Mouse (Mus musculus): ENCODE data around the gene Dock6.

The Dock6 gene

DNA sequence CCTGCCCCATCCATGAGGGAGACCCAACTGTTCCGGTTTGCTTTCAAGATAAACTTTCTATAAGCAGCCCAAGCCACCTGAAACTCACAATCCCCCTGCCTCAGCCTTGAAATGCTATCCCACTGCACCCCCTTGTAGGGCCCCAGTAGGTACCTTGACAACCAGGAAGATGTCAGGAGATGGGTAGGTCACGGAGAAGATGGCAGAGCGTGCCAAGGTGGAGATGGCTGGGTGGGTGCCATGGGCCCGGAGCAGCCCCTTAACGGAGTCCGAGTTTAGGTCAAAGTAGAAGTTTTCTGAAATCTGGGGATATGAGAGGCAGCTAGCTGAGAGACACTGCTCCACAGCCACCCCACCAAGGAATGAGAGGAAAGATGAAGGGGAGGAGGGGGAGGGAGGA lies 11.1 kb downstream of the Dock6 start:
- H3K27me3 ChIP-seq (ENCODE audit: insufficient read depth, low read length), result no peaks in the 10 kb centered on the region
- H3K4me1 ChIP-seq (replicated peaks; ENCODE audit: low read depth, low read length), result peaks cover 93% of the 10 kb centered on the region
- 0 out of 2 replicates have a peak overlapping the region, but pooled peaks have one; percentile 46 for H3K4me3 ChIP-seq (replicated peaks; ENCODE audit: low read length)
- no peaks in the 10 kb centered on the region for H3K9me3 ChIP-seq (ENCODE audit: low read length)
- TF ChIP-seq NANOG (IDR thresholded peaks at IDR 0.05; ENCODE audit: borderline replicate concordance, low read length) (no peak), CTCF (conservative IDR thresholded peaks at IDR 0.05; ENCODE audit: low read length) (no peak), POU5F1 (IDR thresholded peaks at IDR 0.05; ENCODE audit: borderline replicate concordance, low read length) (no peak)
- peaks cover 99% of the 10 kb centered on the region for H3K36me3 ChIP-seq (ENCODE audit: insufficient read depth, low read length)

DNA sequence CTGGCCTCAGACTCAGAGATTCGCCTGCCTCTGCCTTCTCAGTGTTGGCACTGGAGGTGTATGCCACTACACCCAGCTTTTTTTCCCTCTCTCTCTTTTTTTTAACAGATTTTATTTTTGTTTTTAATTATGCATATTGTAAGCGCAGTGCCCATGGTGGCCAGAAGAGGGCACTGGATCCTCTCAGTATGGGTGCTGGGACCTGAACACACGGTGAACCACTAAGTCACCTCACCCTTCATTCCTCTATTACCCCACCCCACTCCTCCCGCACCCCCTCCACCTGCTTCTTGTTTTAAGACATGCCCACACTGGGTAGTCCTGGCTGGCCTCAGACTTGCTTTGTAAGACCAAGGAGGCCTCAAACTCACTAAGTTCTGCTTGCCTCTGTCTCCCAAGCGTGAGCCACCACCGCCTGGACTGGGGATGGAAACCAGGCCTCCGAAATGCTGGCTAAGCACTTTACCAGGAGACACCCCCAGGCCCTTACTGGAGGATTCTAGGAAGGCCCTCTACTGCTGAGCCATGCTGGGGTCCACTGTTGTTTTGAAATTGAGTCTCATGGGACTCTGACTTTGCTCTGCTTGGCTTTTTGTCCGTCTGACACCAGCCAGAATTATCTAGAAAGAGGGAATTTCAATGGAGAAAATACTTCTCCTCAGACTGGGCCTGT lies 12.2 kb downstream of the Dock6 start:
- H3K4me3 ChIP-seq (replicated peaks; ENCODE audit: low read length), result peak overlapping the region; percentile 61
- H3K27me3 ChIP-seq (ENCODE audit: insufficient read depth, low read length), result no peaks in the 10 kb centered on the region
- no peaks in the 10 kb centered on the region for H3K9me3 ChIP-seq (ENCODE audit: low read length)
- H3K4me1 ChIP-seq (replicated peaks; ENCODE audit: low read depth, low read length), result peaks cover 92% of the 10 kb centered on the region
- no peak for TF ChIP-seq NANOG (IDR thresholded peaks at IDR 0.05; ENCODE audit: borderline replicate concordance, low read length)
- TF ChIP-seq CTCF (conservative IDR thresholded peaks at IDR 0.05; ENCODE audit: low read length), result peak; percentile 71
- peaks cover 99% of the 10 kb centered on the region for H3K36me3 ChIP-seq (ENCODE audit: insufficient read depth, low read length)

DNA sequence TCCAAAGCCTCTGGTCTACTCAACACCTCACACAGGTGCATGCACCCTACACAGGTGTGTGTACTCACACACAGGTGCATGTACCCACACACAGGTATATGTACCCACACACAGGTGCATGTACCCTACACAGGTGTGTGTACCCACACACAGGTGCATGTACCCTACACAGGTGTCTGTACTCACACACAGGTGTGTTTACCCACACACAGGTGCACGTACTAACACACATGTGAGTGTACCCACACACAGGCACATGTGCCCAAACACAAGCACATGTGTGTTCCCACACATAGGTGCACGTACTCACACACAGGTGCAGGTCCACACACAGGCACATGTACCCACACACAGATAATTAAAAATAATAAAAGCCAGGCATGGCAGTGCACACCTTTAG lies 14.7 kb downstream of the Dock6 start:
- Histone ChIP-seq H3K9me3 (ENCODE audit: low read length) (no peaks in the 10 kb centered on the region), H3K4me3 (replicated peaks; ENCODE audit: low read length) (no peak overlapping the region), H3K36me3 (ENCODE audit: insufficient read depth, low read length) (peaks cover 99% of the 10 kb centered on the region), H3K27me3 (ENCODE audit: insufficient read depth, low read length) (no peaks in the 10 kb centered on the region), H3K4me1 (replicated peaks; ENCODE audit: low read depth, low read length) (peaks cover 93% of the 10 kb centered on the region)
- TF ChIP-seq CTCF (conservative IDR thresholded peaks at IDR 0.05; ENCODE audit: low read length), result no peak
- TF ChIP-seq NANOG (IDR thresholded peaks at IDR 0.05; ENCODE audit: borderline replicate concordance, low read length), result no peak
- TF ChIP-seq POU5F1 (IDR thresholded peaks at IDR 0.05; ENCODE audit: borderline replicate concordance, low read length), result no peak

DNA sequence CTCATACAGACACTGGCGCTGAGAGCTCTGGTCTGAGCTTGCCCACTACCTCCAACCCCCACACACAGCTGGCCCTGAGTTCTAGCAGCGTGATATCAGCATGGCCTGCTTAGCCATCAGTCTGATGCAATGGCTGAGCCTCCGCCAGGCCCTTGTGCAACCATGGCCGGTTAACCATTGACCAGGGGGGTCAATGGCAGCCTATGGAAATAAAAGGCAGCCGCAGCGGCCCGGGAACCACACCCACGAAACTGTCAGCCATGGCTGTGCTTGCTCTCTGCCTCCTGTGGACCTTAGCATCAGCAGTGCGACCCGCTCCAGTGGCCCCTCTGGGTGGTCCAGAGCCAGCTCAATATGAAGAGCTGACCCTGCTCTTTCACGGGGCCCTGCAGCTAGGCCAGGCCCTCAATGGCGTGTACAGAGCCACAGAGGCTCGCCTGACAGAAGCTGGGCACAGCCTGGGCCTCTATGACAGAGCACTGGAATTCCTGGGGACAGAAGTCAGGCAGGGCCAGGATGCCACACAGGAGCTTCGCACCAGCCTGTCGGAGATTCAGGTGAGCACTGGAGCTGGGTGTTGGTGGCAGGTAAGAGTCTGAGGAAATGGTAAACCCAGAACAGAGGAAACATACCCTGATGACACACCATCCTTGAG lies 17.1 kb downstream of the Dock6 start, which contains the start of gene Angptl8:
Gene Angptl8 (plus strand): TSS at position 253 of the 655 bp plus-strand sequence.
- H3K36me3 ChIP-seq (ENCODE audit: insufficient read depth, low read length), result peaks cover 99% of the 10 kb centered on the region
- TF ChIP-seq NANOG (IDR thresholded peaks at IDR 0.05; ENCODE audit: borderline replicate concordance, low read length) (no peak), CTCF (conservative IDR thresholded peaks at IDR 0.05; ENCODE audit: low read length) (no peak), POU5F1 (IDR thresholded peaks at IDR 0.05; ENCODE audit: borderline replicate concordance, low read length) (no peak)
- no peaks in the 10 kb centered on the region for H3K9me3 ChIP-seq (ENCODE audit: low read length)
- peaks cover 94% of the 10 kb centered on the region for H3K4me1 ChIP-seq (replicated peaks; ENCODE audit: low read depth, low read length)
- H3K4me3 ChIP-seq (replicated peaks; ENCODE audit: low read length), result peak within 1 kb of the TSS; percentile 26
- H3K27me3 ChIP-seq (ENCODE audit: insufficient read depth, low read length), result no peaks in the 10 kb centered on the region

DNA sequence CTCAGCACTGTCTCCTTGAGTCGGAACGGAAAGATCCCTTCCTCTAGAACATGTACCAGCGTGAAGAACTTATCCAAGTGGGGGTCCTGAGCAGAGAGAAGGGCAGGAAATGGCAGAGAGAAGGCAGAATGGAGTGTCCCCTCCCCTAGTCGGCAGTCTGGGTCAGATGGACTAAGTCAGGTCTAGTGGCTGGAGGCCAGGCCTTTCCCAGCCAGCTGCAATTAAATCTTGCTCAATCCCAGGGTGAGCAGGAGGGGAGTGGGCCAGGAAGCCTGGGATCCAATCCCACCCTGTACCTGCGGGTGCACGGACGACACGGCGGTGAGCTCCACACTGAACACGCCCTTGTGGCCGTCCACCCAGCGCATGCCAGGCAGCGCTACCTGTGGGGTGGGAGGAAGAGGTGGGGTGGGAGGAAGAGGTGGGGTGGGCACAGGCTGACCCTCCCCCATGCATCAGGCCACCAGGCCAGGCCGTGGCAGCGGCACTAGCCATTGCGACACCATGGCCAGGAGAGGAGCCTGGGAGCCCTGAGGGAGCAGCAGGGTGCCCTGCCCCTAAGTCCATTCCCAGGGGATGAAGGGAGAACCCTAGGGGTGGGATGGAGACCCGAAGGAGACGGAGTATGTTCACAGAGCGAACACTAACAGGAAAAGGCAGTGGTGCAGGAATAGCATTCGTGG lies 20.7 kb downstream of the Dock6 start:
- peaks cover 100% of the 10 kb centered on the region for H3K36me3 ChIP-seq (ENCODE audit: insufficient read depth, low read length)
- no peaks in the 10 kb centered on the region for H3K9me3 ChIP-seq (ENCODE audit: low read length)
- H3K27me3 ChIP-seq (ENCODE audit: insufficient read depth, low read length), result no peaks in the 10 kb centered on the region
- H3K4me3 ChIP-seq (replicated peaks; ENCODE audit: low read length), result no peak overlapping the region
- H3K4me1 ChIP-seq (replicated peaks; ENCODE audit: low read depth, low read length), result peaks cover 92% of the 10 kb centered on the region
- TF ChIP-seq NANOG (IDR thresholded peaks at IDR 0.05; ENCODE audit: borderline replicate concordance, low read length) (no peak), CTCF (conservative IDR thresholded peaks at IDR 0.05; ENCODE audit: low read length) (no peak), POU5F1 (IDR thresholded peaks at IDR 0.05; ENCODE audit: borderline replicate concordance, low read length) (no peak)

DNA sequence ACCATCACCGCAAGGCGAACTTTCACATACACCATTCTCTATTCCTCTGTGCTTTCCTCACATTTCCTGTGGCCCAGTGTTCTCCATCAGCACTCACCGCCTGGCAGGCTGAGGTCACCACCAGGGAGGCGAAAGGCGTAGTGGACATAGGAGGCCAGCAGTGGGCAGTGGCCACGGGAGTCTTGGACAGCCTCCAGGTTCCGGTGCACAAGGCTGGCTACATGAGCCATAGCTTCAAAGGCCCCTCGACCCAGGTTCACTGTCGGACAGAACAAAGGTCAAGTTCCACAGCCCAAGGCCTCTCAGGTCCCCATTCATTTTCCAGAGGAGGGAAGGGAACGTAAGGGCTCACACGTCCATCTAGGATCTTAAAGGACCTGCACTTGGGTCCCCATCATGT lies 21.5 kb downstream of the Dock6 start:
- peaks cover 93% of the 10 kb centered on the region for H3K4me1 ChIP-seq (replicated peaks; ENCODE audit: low read depth, low read length)
- H3K9me3 ChIP-seq (ENCODE audit: low read length), result no peaks in the 10 kb centered on the region
- H3K4me3 ChIP-seq (replicated peaks; ENCODE audit: low read length), result no peak overlapping the region
- H3K27me3 ChIP-seq (ENCODE audit: insufficient read depth, low read length), result no peaks in the 10 kb centered on the region
- TF ChIP-seq POU5F1 (IDR thresholded peaks at IDR 0.05; ENCODE audit: borderline replicate concordance, low read length) (no peak), NANOG (IDR thresholded peaks at IDR 0.05; ENCODE audit: borderline replicate concordance, low read length) (no peak), CTCF (conservative IDR thresholded peaks at IDR 0.05; ENCODE audit: low read length) (no peak)
- H3K36me3 ChIP-seq (ENCODE audit: insufficient read depth, low read length), result peaks cover 100% of the 10 kb centered on the region

DNA sequence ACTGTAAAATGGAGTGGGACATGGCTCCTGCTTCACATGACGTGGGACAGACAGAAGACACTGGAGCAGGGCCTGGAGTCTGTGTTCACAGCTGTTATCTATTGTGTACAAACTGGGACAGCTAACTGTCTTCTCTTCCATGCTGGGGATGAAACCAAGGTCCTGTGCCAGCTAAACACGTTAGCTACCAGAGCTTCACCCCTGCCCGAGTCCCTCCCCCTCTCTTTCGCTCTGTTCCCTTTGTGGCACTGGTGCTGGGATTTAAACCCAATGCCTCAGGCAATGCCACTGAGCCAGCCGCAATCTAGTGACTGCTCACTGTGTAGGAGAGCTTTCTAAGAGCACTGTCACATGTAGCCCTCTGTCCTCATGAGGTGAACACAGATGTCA lies 22.0 kb downstream of the Dock6 start:
- no peaks in the 10 kb centered on the region for H3K27me3 ChIP-seq (ENCODE audit: insufficient read depth, low read length)
- H3K4me3 ChIP-seq (replicated peaks; ENCODE audit: low read length), result no peak overlapping the region
- no peak for TF ChIP-seq CTCF (conservative IDR thresholded peaks at IDR 0.05; ENCODE audit: low read length)
- TF ChIP-seq NANOG (IDR thresholded peaks at IDR 0.05; ENCODE audit: borderline replicate concordance, low read length), result no peak
- no peak for TF ChIP-seq POU5F1 (IDR thresholded peaks at IDR 0.05; ENCODE audit: borderline replicate concordance, low read length)
- H3K36me3 ChIP-seq (ENCODE audit: insufficient read depth, low read length), result peaks cover 100% of the 10 kb centered on the region
- H3K9me3 ChIP-seq (ENCODE audit: low read length), result no peaks in the 10 kb centered on the region
- H3K4me1 ChIP-seq (replicated peaks; ENCODE audit: low read depth, low read length), result peaks cover 93% of the 10 kb centered on the region

DNA sequence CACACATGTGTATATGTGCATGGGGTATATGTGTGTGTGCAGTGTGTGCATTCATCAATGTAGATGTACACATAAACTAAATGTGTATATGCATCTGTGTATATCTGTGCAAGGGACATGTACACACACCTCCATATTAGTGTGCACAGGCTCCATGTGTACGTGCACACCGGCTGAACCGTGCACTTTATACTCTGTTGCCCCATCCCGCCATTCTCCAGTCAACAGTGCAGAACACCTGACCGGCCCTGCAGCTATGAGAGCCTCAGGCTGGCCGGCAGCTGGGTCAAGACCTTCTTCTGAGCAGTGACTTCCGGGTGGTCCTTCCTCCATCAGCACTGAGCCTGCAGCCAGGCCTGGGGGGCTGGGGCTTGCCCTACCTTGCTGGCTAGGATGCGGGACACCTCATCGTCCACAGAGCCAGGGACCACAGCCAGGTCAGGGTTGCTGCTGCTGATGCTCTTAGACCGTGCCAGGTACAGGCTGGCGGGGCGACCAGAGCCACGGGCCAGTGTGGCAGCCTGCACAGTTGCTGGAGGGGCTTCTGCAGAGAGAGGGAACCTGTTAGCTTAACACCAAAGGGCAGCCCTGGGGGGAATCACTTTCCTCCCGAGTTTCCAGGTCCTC lies 22.5 kb downstream of the Dock6 start:
- H3K27me3 ChIP-seq (ENCODE audit: insufficient read depth, low read length), result no peaks in the 10 kb centered on the region
- TF ChIP-seq NANOG (IDR thresholded peaks at IDR 0.05; ENCODE audit: borderline replicate concordance, low read length), result no peak
- no peak for TF ChIP-seq CTCF (conservative IDR thresholded peaks at IDR 0.05; ENCODE audit: low read length)
- H3K4me3 ChIP-seq (replicated peaks; ENCODE audit: low read length), result no peak overlapping the region

More for the DNA sequence above, 22.5 kb downstream of the Dock6 start:
- Histone ChIP-seq H3K36me3 (ENCODE audit: insufficient read depth, low read length) (peaks cover 100% of the 10 kb centered on the region), H3K4me1 (replicated peaks; ENCODE audit: low read depth, low read length) (peaks cover 93% of the 10 kb centered on the region), H3K9me3 (ENCODE audit: low read length) (no peaks in the 10 kb centered on the region)

Measured in E14TG2a.4 (cell line).